Mouse (Mus musculus) lung, postnatal 14 days (tissue): ENCODE data around the gene Cd6.

Source experiments
- DNase-seq: peaks from one replicate; pipeline ENCODE4 v3.0.0; 2021

Gene Cd6

GRCm38 (mm10) chr19:10829436-10830175, at the start of gene Cd6:
Gene Cd6, minus strand, starts transcription at chr19:10830058.
- DNase-seq, result no peak

- DNase-seq, result peak; percentile 50
These were observed 48.5 kb upstream of the Cd6 start for GRCm38 (mm10) chr19:10878201-10878837.

GRCm38 (mm10) chr19:10871328-10871961, 41.6 kb upstream of the Cd6 start:
- no peak for DNase-seq

- no peak for DNase-seq
These were observed 40.8 kb upstream of the Cd6 start for GRCm38 (mm10) chr19:10870676-10871075.

GRCm38 (mm10) chr19:10869886-10870527, 40.1 kb upstream of the Cd6 start, which contains the start of gene Tmem132a:
Gene Tmem132a, minus strand, starts transcription at chr19:10869940.
- peak; percentile 25 for DNase-seq

GRCm38 (mm10) chr19:10869241-10869885, 39.5 kb upstream of the Cd6 start:
- DNase-seq, result peak; percentile 70

- DNase-seq, result no peak
These were observed 38.8 kb upstream of the Cd6 start for GRCm38 (mm10) chr19:10868623-10869141.

GRCm38 (mm10) chr19:10867946-10868622, 38.2 kb upstream of the Cd6 start:
- DNase-seq, result no peak

GRCm38 (mm10) chr19:10866351-10866750, 36.5 kb upstream of the Cd6 start:
- no peak for DNase-seq

GRCm38 (mm10) chr19:10860072-10860497, 30.2 kb upstream of the Cd6 start:
- DNase-seq, result no peak

- no peak for DNase-seq
These were observed 26.7 kb upstream of the Cd6 start for GRCm38 (mm10) chr19:10856520-10856919.

GRCm38 (mm10) chr19:10855422-10855821, 25.6 kb upstream of the Cd6 start:
- no peak for DNase-seq

GRCm38 (mm10) chr19:10847311-10848087, 17.6 kb upstream of the Cd6 start:
- DNase-seq, result peak; percentile 58

- no peak for DNase-seq
These were observed 16.3 kb upstream of the Cd6 start for GRCm38 (mm10) chr19:10846150-10846549.

- no peak for DNase-seq
These were observed 15.6 kb upstream of the Cd6 start for GRCm38 (mm10) chr19:10845454-10845853.

GRCm38 (mm10) chr19:10844206-10844605, 14.3 kb upstream of the Cd6 start:
- DNase-seq, result no peak

GRCm38 (mm10) chr19:10842914-10843313, 13.1 kb upstream of the Cd6 start:
- DNase-seq, result no peak

- DNase-seq, result peak; percentile 33
These were observed 12.1 kb upstream of the Cd6 start for GRCm38 (mm10) chr19:10841721-10842626.

- DNase-seq, result no peak
These were observed 9.4 kb upstream of the Cd6 start, which contains the start of gene Slc15a3 for GRCm38 (mm10) chr19:10839010-10839892. Gene Slc15a3, plus strand, starts transcription at chr19:10839727.
